Mouse (Mus musculus) kidney, adult 2 months (tissue): ENCODE results near the gene Ror1.

Source experiments
- CTCF ChIP-seq: fragments of 200-500 bp; conservative IDR thresholded peaks from 2 replicates; pipeline ENCODE4 v1.5.1; 2011; ENCODE audit warnings: low read depth, mild to moderate bottlenecking, control low read depth, low read length, moderate library complexity, mixed read lengths; ENCODE audit not compliant: insufficient read depth, insufficient read length
- POLR2A ChIP-seq: fragments of 200-500 bp; IDR thresholded peaks from one replicate; pipeline ENCODE4 v1.6.1; 2011; ENCODE audit warnings: low read depth, low read length, control low read depth

DNA sequence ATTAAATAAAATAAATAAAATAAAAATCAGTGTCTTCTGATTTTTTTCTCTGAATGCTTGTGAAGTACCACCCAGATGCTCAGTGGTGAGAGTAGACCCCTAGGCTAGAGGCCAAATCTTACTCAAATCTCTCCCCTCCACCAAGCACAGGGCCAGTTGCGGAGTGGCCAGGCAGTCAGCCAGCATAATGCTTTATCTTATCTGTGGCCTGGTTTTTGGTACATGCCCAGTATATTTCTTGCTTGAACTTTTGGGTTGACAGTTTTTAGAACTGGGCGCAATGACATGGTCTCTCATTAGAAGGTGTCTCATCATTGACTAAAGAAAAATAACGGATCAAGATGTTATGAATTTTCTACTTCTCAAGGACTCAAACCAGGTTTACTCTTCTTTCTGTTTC is 136.3 kb downstream of the Ror1 start:
- TF ChIP-seq CTCF, result no peak
- TF ChIP-seq POLR2A, result no peak
